Mouse (Mus musculus) midbrain, embryonic 12.5 days (tissue): ENCODE measurements around the gene Nme2. TPM values are rescaled to one million over a fixed set of nuclear protein-coding genes. Genes with fewer than 3 reads are reported as not detected.

Source experiments
- ATAC-seq: fragments of 200-750 bp; cut with Nextera tagmentation; 2 replicates; pipeline ENCODE4 v1.8.0; 2017; ENCODE audit warnings: low read depth, moderate TSS enrichment, moderate library complexity; ENCODE audit not compliant: low FRiP score
- H3K27ac ChIP-seq: fragments of 300-500 bp; sonication (generic); replicated peaks from 2 replicates; pipeline ENCODE4 v1.5.1; 2016; ENCODE audit warnings: mild to moderate bottlenecking
- H3K27me3 ChIP-seq: fragments of 300-500 bp; sonication (generic); 2 replicates; pipeline ENCODE4 v1.6.1; 2016; ENCODE audit warnings: mild to moderate bottlenecking
- H3K36me3 ChIP-seq: fragments of 300-500 bp; sonication (generic); 2 replicates; pipeline ENCODE4 v1.6.1; 2016
- H3K4me1 ChIP-seq: fragments of 300-500 bp; sonication (generic); 2 replicates; pipeline ENCODE4 v1.6.1; 2016
- H3K4me2 ChIP-seq: fragments of 300-500 bp; sonication (generic); replicated peaks from 2 replicates; pipeline ENCODE4 v1.6.1; 2016; ENCODE audit warnings: mild to moderate bottlenecking, moderate library complexity
- H3K4me3 ChIP-seq: fragments of 300-500 bp; sonication (generic); 2 replicates; pipeline ENCODE4 v1.5.1; 2016; ENCODE audit warnings: mild to moderate bottlenecking
- H3K9ac ChIP-seq: fragments of 300-500 bp; sonication (generic); replicated peaks from 2 replicates; pipeline ENCODE4 v1.6.1; 2016; ENCODE audit warnings: mild to moderate bottlenecking, moderate library complexity
- H3K9me3 ChIP-seq: fragments of 300-500 bp; sonication (generic); 2 replicates; pipeline ENCODE4 v1.6.1; 2016; ENCODE audit warnings: mild to moderate bottlenecking
- WGBS: fragments of 180-500 bp; shearing (Covaris S2); methylation state at CpG from one replicate; pipeline ENCODE4 v1.1.7; 2016; 5-methylcytosine and 5-hydroxymethylcytosine counted together
- polyA plus RNA-seq: library from polyadenylated mRNA; unstranded; fragments of >200 nt; fragmentation: Nextera tagmentation; extraction: Ambion mirVana; gene quantifications from 2 replicates; pipeline ENCODE4 v1.2.1, GENCODE M21; 2016

The Nme2 gene
- polyA plus RNA-seq, 1 experiment from 2014 or later: 110 TPM

DNA sequence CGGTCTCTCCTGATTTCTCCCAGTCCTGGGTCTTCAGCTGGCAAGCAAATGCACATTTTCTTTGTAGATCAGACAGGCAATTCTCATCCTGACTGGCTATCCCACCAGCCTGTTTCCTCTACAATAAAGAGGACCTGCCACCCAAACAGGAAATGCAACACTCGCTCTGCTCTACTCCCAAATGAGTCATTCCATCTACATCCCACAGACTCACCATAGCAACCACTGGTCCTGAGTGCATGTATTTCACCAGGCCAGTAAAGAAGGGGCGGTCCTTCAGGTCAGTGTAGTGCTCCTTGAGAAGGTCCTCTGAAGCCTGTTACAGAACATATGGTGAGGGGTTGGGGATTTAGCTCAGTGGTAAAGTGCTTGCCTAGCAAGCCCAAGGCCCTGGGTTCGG, 7.0 kb upstream of the Nme2 start:
- Histone ChIP-seq H3K4me3 (no peak overlapping the region), H3K27me3 (no peaks in the 10 kb centered on the region), H3K27ac (no peak overlapping the region), H3K36me3 (peaks cover 73% of the 10 kb centered on the region), H3K4me1 (peaks cover 8% of the 10 kb centered on the region), H3K9ac (no peak overlapping the region), H3K9me3 (no peaks in the 10 kb centered on the region), H3K4me2 (no peak overlapping the region)
- no peak for ATAC-seq
- WGBS: 83% methylated on average over 4 of the region's 4 CpGs

DNA sequence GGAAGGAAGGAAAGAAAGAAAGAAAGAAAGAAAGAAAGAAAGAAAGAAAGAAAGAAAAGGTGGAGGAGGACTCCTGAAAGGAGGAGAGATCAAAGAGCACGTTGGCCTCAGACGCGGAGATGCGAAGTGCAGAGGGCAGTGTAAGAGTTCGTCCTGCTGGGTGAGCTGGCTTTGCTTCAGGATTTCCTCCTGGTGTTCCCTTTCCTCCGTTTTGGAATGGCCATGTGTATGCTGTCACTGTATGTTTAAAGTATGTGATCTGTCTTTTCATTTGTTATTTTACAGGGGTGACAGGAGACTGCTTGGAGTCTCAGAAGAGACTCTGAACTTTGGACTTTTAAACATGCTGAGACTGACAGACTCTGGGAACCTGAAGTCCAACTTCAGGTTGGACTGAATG, 5.4 kb upstream of the Nme2 start:
- Histone ChIP-seq H3K27ac (no peak overlapping the region), H3K36me3 (peaks cover 79% of the 10 kb centered on the region), H3K4me2 (no peak overlapping the region), H3K9ac (no peak overlapping the region), H3K4me1 (peaks cover 3% of the 10 kb centered on the region), H3K9me3 (no peaks in the 10 kb centered on the region), H3K27me3 (no peaks in the 10 kb centered on the region), H3K4me3 (no peak overlapping the region)
- no peak for ATAC-seq
- WGBS: 96% methylated on average over 6 of the region's 6 CpGs

DNA sequence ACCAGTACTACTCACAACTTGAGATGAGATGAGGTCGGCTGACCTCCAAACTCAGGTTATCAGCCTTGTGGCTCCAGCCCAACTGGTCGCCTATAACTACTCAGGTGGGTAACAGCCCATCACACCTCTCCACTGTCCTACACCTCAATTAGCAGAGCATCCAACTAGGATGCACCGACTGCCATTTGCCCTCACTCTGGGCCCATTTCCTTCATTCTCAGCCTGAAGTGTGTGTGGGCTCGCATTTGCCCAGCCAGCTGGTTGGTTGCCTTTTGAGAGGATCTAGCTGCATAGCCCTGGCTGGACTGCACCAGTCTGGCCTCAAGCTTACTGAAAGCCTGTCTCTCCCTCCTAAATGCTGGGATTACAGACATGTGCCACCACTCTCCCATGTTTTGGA, 1.7 kb upstream of the Nme2 start:
- Histone ChIP-seq H3K9me3 (no peaks in the 10 kb centered on the region), H3K27ac (no peak overlapping the region), H3K4me2 (no peak overlapping the region), H3K27me3 (no peaks in the 10 kb centered on the region), H3K36me3 (peaks cover 58% of the 10 kb centered on the region), H3K4me3 (no peak overlapping the region), H3K9ac (no peak overlapping the region), H3K4me1 (peaks cover 19% of the 10 kb centered on the region)
- no peak for ATAC-seq
- 88% methylated on average over 4 of the region's 4 CpGs for WGBS

DNA sequence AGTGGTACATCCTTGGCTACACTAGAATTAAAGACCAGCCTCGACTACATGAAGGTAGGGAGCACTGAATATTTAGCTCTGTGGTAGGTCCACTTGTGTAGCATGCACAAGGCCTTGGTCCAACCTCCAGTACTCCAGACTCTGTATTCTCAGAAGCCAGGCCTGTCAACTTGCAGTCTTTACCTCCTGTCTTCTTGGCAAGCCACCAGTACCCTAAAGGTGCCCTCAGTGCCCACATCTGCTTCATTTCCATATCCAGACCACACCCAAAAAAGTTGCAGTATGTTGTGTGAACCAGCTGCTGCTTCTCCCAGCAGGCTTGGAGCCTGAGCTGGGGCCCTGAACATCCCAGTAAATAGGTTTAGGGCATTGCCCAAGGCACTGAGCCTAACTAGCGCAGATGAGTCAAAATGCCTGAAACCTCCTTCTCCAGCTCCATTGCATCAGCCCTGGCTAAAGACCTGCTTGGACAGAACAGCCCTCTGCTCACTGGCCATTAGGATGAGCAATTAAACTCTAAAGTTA, 1.0 kb upstream of the Nme2 start:
- H3K27me3 ChIP-seq: no peaks in the 10 kb centered on the region
- H3K36me3 ChIP-seq: peaks cover 59% of the 10 kb centered on the region
- H3K4me3 ChIP-seq: no peak overlapping the region
- no peak overlapping the region for H3K9ac ChIP-seq
- H3K9me3 ChIP-seq: no peaks in the 10 kb centered on the region
- H3K27ac ChIP-seq: no peak overlapping the region
- H3K4me1 ChIP-seq: peaks cover 23% of the 10 kb centered on the region
- no peak for ATAC-seq
- WGBS: 75% methylated on average over 2 of the region's 2 CpGs
- no peak overlapping the region for H3K4me2 ChIP-seq

DNA sequence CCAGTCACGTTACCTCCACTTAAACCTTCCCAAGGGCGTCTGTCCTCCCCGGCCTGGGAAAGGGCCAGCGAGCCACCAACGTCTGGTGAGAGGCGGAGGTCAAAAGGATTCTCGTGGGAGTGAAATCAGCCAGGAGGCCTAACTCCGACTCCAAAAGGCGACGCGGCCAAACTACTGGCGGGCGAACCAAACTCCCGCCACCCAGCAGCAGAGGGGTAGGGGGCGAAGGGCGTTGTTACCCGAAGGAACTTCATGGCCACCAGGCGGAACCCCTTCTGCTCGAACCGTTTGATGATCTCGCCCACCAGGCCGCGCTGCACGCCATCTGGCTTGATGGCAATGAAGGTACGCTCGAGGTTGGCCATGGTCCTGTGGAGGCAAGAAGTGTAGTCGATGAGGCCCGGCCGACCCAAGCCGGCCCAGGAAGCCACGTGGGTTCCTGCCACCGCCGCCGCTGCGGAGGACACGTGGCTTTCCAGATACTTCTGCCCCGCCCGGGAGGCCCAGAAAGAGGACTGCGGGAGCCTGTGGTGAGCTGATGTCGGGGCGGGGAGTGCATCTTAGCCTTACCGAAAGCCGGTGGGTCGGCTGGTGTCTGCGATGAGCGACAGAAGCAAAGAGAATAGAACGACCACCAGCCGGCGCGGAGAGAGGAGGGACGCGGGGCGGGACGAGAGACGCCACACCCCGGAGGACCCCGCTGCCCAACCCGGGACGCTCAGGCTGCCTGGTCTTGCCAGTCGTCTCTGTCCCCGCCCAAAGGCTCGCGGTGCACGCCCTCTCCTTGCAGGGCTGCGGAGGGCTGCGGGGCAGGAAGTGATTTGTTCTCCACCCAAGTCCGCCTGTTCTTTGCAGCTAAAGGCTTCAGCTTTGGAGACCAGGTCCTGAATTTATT, 556 bp downstream of the Nme2 start:
- Histone ChIP-seq H3K4me1 (peaks cover 25% of the 10 kb centered on the region), H3K9me3 (no peaks in the 10 kb centered on the region), H3K9ac (peak overlapping the region; percentile 67), H3K27me3 (no peaks in the 10 kb centered on the region), H3K4me3 (peak overlapping the region; percentile 69), H3K27ac (peak overlapping the region; percentile 88), H3K4me2 (peak overlapping the region; percentile 93), H3K36me3 (peaks cover 59% of the 10 kb centered on the region)
- under 1% methylated on average over 67 of the region's 67 CpGs for WGBS
- peak; percentile 99 for ATAC-seq

DNA sequence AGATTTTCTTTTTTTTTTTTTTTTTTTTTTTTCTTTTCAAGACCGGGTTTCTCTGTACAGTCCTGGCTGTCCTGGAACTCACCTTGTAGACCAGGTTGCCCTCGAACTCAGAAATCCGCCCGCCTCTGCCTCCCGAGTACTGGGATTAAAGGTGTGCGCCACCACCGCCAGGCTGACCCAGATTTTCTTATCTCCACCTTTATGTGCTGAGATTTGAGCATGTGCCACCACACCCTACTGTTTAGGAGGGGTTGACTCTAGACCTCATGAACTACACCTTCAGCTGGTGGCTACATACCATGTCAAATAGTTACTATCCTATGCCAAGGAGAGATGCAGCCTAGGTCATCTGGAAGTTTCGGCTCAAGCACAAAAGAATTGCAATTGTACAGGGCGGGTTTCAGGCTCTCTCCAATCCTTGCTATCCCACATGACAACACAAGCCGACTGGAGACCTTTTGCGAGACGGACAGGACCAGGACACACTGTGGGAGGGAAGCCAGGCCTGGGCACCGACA, 1.3 kb downstream of the Nme2 start:
- Histone ChIP-seq H3K27me3 (no peaks in the 10 kb centered on the region), H3K4me1 (peaks cover 25% of the 10 kb centered on the region), H3K9ac (peak overlapping the region; percentile 67), H3K4me2 (peak overlapping the region; percentile 93), H3K36me3 (peaks cover 61% of the 10 kb centered on the region), H3K27ac (peak overlapping the region; percentile 88), H3K9me3 (no peaks in the 10 kb centered on the region), H3K4me3 (peak overlapping the region; percentile 69)
- no peak for ATAC-seq
- 48% methylated on average over 13 of the region's 13 CpGs for WGBS

DNA sequence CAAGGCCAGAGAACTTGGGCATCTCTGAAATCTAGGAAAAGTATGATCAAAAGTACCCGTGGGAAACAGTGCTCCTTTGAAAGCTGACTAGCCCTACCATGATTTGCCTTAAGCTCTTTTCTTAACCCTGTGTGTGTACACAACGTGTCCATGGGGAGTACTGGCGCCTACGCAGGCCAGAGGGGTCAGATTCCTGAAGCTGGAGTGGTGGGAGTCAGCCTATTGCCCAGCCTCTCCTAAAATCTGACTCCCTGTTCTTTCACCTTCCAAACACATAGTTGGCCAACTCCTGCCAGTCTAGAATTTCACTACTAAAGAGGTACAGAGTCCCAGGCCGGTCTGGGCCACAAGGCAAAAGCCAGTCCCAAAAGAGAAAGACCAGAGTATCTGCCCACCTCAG, 3.7 kb downstream of the Nme2 start:
- 67% methylated on average over 5 of the region's 5 CpGs for WGBS
- Histone ChIP-seq H3K4me2 (no peak overlapping the region), H3K9me3 (no peaks in the 10 kb centered on the region), H3K4me3 (no peak overlapping the region), H3K27me3 (no peaks in the 10 kb centered on the region), H3K4me1 (peaks cover 25% of the 10 kb centered on the region), H3K36me3 (peaks cover 52% of the 10 kb centered on the region), H3K9ac (no peak overlapping the region), H3K27ac (no peak overlapping the region)
- ATAC-seq: no peak

DNA sequence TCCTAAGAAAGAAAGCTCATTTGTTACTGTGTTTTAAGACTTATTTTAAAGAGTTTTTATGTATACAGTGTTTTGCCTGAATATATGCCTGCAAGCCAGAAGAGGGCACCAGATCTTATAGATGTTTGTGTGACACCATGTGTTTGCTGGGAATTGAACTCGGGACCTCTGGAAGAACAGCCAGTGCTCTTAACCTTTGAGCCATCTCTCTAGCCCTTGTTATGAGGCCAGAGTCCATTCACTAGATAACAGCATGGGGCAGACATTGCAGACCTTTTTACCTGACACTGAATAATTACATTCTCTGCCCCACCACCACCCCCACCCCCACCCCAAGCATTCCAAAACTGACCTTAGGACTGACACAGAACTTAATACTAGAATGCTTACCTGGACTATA, 6.0 kb downstream of the Nme2 start:
- H3K9ac ChIP-seq: no peak overlapping the region
- H3K36me3 ChIP-seq: peaks cover 62% of the 10 kb centered on the region
- WGBS: 90% methylated on average over 1 of the region's 1 CpGs
- no peak overlapping the region for H3K4me2 ChIP-seq
- H3K9me3 ChIP-seq: no peaks in the 10 kb centered on the region
- no peak overlapping the region for H3K4me3 ChIP-seq
- no peaks in the 10 kb centered on the region for H3K27me3 ChIP-seq
- no peak overlapping the region for H3K27ac ChIP-seq
- H3K4me1 ChIP-seq: peaks cover 14% of the 10 kb centered on the region
- no peak for ATAC-seq

DNA sequence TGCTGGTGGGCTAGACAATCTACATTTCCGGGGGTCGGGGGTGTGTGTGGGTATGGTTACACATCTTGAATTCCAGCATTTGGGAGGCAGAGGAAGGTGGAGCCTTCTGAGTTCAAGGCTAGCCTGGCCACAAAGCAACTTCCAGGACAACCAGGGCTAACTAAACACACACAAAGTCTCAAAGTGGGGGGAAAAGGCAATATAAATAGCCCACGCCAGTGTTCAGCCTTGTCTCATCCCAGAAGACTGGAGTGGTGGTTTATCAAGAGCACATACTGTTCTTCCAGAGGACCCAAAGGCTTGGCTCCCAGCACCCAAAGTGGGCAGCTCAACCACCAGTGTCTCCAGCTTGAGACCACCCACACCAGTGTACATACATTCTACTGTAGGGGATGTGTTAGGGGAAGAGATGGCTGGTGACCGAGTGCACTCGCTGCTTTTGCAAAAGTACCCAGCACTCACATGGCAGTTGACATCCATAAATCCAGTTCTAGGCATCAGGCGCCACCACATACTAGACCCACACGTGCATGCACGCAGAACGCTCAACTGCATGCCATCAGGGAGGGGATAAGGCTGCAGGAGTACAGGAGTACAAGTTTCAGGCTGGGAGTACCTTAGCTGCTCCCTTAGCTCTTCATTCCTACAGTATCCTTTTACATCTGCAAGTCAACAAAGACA, 7.0 kb downstream of the Nme2 start:
- no peak overlapping the region for H3K27ac ChIP-seq
- ATAC-seq: no peak

DNA sequence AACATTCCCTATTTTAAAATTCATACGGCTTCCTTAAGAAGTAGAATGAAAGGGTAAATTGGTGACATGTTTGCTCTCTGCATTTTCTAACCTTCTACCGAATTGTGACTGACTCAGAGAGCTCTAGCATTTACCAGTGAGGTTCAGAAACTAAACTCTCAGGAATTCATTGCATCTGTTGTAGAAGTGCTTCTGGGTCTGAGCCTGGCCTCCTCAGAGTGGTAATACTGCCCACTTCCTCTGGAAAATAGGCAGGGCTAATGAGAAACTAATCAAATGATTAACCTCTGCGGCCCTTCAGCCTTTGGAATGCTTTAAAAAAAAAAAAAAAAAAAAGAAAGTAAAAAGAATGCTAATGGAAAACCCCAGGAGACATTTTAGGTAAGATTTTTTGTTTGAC, 11.1 kb downstream of the Nme2 start:
- Histone ChIP-seq H3K4me2 (no peak overlapping the region), H3K4me1 (no peaks in the 10 kb centered on the region), H3K27me3 (no peaks in the 10 kb centered on the region), H3K36me3 (peaks cover 32% of the 10 kb centered on the region), H3K9ac (no peak overlapping the region), H3K4me3 (no peak overlapping the region), H3K27ac (no peak overlapping the region), H3K9me3 (no peaks in the 10 kb centered on the region)
- WGBS: 77% methylated on average over 3 of the region's 3 CpGs
- no peak for ATAC-seq

More for the DNA sequence above, 7.0 kb downstream of the Nme2 start:
- peaks cover 64% of the 10 kb centered on the region for H3K36me3 ChIP-seq
- WGBS: 90% methylated on average over 9 of the region's 9 CpGs
- no peak overlapping the region for H3K4me2 ChIP-seq
- H3K4me3 ChIP-seq: no peak overlapping the region
- no peak overlapping the region for H3K9ac ChIP-seq
- no peaks in the 10 kb centered on the region for H3K27me3 ChIP-seq
- peaks cover 10% of the 10 kb centered on the region for H3K4me1 ChIP-seq
- no peaks in the 10 kb centered on the region for H3K9me3 ChIP-seq

DNA sequence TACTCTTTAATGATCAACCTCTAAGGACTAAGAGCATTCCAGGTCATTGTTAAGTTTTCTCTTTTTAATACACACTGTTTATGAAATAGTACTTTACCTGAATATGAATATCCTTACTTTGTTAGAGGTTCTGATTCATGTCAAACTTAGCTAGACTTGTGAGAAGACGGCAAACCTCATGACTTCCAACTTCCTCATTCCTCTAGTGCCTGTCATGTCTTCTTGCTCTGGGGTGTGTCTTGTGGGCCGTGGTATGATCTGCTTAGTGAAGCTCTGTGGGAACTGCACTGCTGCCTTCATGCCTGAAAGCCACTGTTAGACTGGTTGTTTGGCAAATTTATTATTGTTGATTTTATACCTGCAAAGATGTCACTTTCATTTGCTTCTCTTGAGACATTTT, 15.2 kb downstream of the Nme2 start:
- no peak overlapping the region for H3K27ac ChIP-seq
- ATAC-seq: no peak
- H3K4me1 ChIP-seq: no peaks in the 10 kb centered on the region
- WGBS: 88% methylated on average over 2 of the region's 2 CpGs
- no peaks in the 10 kb centered on the region for H3K27me3 ChIP-seq
- H3K9me3 ChIP-seq: no peaks in the 10 kb centered on the region
- H3K36me3 ChIP-seq: peaks cover 38% of the 10 kb centered on the region
- no peak overlapping the region for H3K4me2 ChIP-seq
- no peak overlapping the region for H3K4me3 ChIP-seq
- no peak overlapping the region for H3K9ac ChIP-seq

DNA sequence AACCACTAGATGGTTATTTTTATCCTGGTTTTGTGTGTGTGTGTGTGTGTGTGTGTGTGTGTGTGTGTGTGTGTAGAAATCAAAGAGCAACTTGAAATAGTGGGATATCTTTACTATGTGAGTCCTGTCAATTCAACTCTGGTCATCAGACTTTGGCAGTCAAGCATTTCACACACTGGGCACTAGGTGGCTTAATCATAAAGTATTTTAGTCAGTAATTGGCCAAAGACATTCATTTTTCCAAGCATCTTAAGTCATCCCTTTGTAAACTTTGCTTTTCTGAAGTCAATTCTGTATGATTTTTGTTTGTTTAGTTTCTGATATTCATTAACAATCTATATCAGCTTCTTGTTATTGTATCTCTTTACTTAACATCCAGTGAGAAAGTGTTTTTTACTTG, 27.0 kb downstream of the Nme2 start:
- Histone ChIP-seq H3K4me2 (no peak overlapping the region), H3K27me3 (no peaks in the 10 kb centered on the region), H3K27ac (no peak overlapping the region), H3K4me1 (no peaks in the 10 kb centered on the region), H3K4me3 (no peak overlapping the region), H3K9ac (no peak overlapping the region), H3K9me3 (no peaks in the 10 kb centered on the region), H3K36me3 (peaks cover 80% of the 10 kb centered on the region)
- ATAC-seq: no peak
